Mouse (Mus musculus) liver, embryonic 14.5 days (tissue): ENCODE results near the gene Zmym1. TPM values are rescaled to one million over a fixed set of nuclear protein-coding genes. Genes with fewer than 3 reads are reported as not detected.

Experiments used
- ATAC-seq: fragments of 200-750 bp; cut with Nextera tagmentation; 2 replicates; pipeline ENCODE4 v1.8.0; 2017; ENCODE audit warnings: moderate number of reproducible peaks, mild to moderate bottlenecking, moderate library complexity; ENCODE audit not compliant: insufficient read depth
- DNase-seq, 3 experiments: peaks; one replicate each; pipeline ENCODE4 v3.0.0-alpha.2; 2012 to 2013; ENCODE audit warnings: low read depth in 3 of 3, low spot score in 3 of 3
- H3K27ac ChIP-seq: fragments of 300-500 bp; sonication (generic); 2 replicates; pipeline ENCODE4 v1.5.1; 2014; ENCODE audit warnings: moderate library complexity, mild to moderate bottlenecking, control low read depth, inconsistent platforms
- H3K27me3 ChIP-seq: fragments of 300-500 bp; sonication (generic); 2 replicates; pipeline ENCODE4 v1.6.1; 2014; ENCODE audit warnings: mild to moderate bottlenecking, low read length, moderate library complexity; ENCODE audit not compliant: control insufficient read depth, insufficient read depth
- H3K36me3 ChIP-seq: fragments of 300-500 bp; sonication (generic); replicated peaks from 2 replicates; pipeline ENCODE4 v1.6.1; 2014; ENCODE audit warnings: low read depth; ENCODE audit not compliant: control insufficient read depth, insufficient read depth
- H3K4me1 ChIP-seq, 2 experiments: fragments of 200-500 bp in 1 of 2; fragments of 300-500 bp in 1 of 2; sonication (generic) in 1 of 2; replicated peaks; 2 replicates each; pipeline ENCODE4 v1.6.1; 2012 to 2014; ENCODE audit warnings: antibody characterized with exemption in 1 of 2, inconsistent platforms in 1 of 2, low read length in 1 of 2; ENCODE audit not compliant: control insufficient read depth in 2 of 2, insufficient read depth in 2 of 2
- H3K4me2 ChIP-seq: fragments of 300-500 bp; sonication (generic); 2 replicates; pipeline ENCODE4 v1.6.1; 2014; ENCODE audit warnings: low read depth, mild to moderate bottlenecking, control low read depth, moderate library complexity
- H3K4me3 ChIP-seq, 2 experiments: fragments of 200-500 bp in 1 of 2; fragments of 300-500 bp in 1 of 2; sonication (generic) in 1 of 2; 2 replicates each; pipeline ENCODE4 v1.5.1; 2012 to 2014; ENCODE audit warnings: low read depth in 2 of 2, low read length in 2 of 2, mild to moderate bottlenecking in 2 of 2, control low read depth in 1 of 2, inconsistent platforms in 1 of 2, moderate library complexity in 1 of 2; ENCODE audit not compliant: insufficient read depth in 1 of 2
- H3K9ac ChIP-seq: fragments of 300-500 bp; sonication (generic); replicated peaks from 2 replicates; pipeline ENCODE4 v1.6.1; 2014; ENCODE audit warnings: mild to moderate bottlenecking, control low read depth, moderate library complexity
- H3K9me3 ChIP-seq: fragments of 300-500 bp; sonication (generic); 2 replicates; pipeline ENCODE4 v1.6.1; 2016; ENCODE audit warnings: low read length, mixed read lengths; ENCODE audit not compliant: control insufficient read depth
- CTCF ChIP-seq: IDR thresholded peaks from 2 replicates; pipeline ENCODE4 v1.5.1; 2016; ENCODE audit warnings: antibody characterized with exemption, low read depth, control low read depth
- EP300 ChIP-seq: IDR thresholded peaks from 2 replicates; pipeline ENCODE4 v1.6.1; 2016; ENCODE audit warnings: antibody characterized with exemption, low read depth
- WGBS: fragments of 180-500 bp; shearing (Covaris S2); extraction: QIAGEN DNeasy Blood & Tissue Kit; methylation state at CpG from one replicate; pipeline ENCODE4 v1.1.7; 2014; ENCODE audit not compliant: insufficient replicate concordance; 5-methylcytosine and 5-hydroxymethylcytosine counted together
- polyA plus RNA-seq, 2 experiments: library from polyadenylated mRNA; depleted of rRNA in 1 of 2; stranded (reverse) in 1 of 2; unstranded in 1 of 2; fragments of >200 nt; fragmentation: Nextera tagmentation in 1 of 2; extraction: Ambion mirVana in 1 of 2; gene quantifications; 2 replicates each; pipeline versions ENCODE4 v1.2.1 to v1.2.3; 2012 to 2014

Zmym1 gene
- polyA plus RNA-seq, 2 experiments = 4.0 to 10.2 TPM

DNA sequence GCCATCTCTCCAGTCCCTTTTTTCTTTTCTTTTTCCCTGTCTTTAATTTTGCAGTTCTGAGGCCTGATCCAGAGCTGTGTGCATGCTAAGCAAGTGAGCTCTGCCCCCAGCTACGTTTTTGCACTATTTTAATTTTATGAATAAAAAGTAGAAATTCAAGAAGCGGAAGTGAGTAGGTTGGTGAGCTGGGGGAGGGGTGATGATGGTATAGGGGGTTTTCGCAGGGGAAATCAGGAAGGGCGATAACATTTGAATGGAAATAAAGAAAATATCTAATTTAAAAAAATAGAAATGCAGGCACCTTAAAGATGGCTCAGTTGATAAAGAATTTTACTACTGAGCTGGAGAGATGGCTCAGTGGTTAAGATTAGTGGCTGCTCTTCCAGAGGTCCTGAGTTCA is 17.4 kb downstream of the Zmym1 start:
- Histone ChIP-seq H3K27me3 (no peaks in the 10 kb centered on the region), H3K9me3 (no peaks in the 10 kb centered on the region), H3K9ac (no peak overlapping the region), H3K27ac (no peak overlapping the region), H3K36me3 (peaks cover 25% of the 10 kb centered on the region), H3K4me1 (no peaks in the 10 kb centered on the region), H3K4me2 (no peak overlapping the region), H3K4me3 (no peak overlapping the region)
- no peak for DNase-seq
- WGBS = 78% methylated on average over 4 of the region's 4 CpGs
- TF ChIP-seq EP300 (no peak), CTCF (no peak)
- ATAC-seq = no peak

DNA sequence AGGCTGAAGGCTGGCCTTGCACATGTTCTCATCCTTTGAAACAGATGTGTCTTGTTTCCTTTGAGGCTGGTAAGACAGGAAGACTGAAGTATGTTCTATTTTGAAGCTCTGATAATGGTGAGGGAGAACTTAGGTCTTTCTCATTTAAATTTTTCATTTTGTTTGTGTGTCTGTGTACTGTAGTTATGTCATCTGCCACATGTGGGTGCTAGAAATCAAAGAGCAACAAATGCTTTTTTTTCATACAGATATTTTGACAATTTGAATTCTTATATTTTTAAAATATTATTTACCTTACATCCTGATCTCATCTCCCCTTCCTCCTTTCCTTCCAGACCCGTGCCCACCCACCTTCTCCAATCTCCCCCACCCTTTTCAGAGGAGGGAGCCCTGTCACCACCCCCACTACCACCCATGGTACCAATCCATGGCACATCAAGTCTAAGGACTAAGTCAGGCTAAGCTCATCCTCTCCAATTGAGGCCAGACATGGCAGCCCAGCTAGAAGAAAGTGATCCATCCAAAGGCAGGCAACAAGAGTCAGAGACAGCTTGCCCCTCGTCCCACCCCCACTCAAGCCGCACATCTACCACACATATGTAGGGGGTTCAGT is 21.0 kb downstream of the Zmym1 start:
- Histone ChIP-seq H3K36me3 (peaks cover 48% of the 10 kb centered on the region), H3K27me3 (no peaks in the 10 kb centered on the region)
- no peak for DNase-seq

DNA sequence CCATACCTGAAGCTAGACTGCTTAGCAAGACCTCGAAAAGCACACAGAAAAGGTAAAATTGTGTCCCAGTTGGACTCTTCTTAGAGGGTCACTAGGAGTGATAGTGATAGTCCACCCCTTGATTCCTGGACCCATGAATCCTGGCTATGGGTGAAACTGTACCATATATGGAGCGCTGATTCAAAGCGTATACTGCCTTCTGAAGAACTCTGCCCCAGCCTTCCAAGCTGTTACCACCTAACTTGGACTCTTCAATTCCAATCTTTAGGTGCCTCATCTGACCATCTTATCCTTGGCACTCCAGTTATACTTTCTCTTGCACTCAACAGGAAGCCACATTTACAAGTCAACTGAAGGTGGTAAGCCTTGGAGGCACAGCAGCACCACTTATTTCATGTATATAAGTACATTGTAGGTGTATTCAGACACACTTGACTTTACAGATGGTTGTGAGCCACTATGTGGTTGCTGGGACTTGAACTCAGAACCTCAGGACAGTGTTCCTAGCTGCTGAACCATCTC is 22.1 kb downstream of the Zmym1 start:
- no peak for DNase-seq
- ATAC-seq = peak; percentile 11
- WGBS = 82% methylated on average over 3 of the region's 3 CpGs
- Histone ChIP-seq H3K4me2 (no peak overlapping the region), H3K4me1 (no peaks in the 10 kb centered on the region), H3K27ac (no peak overlapping the region), H3K9ac (no peak overlapping the region), H3K27me3 (no peaks in the 10 kb centered on the region), H3K36me3 (peaks cover 57% of the 10 kb centered on the region), H3K9me3 (no peaks in the 10 kb centered on the region), H3K4me3 (no peak overlapping the region)
- TF ChIP-seq CTCF (no peak), EP300 (no peak)

More for the DNA sequence above, 21.0 kb downstream of the Zmym1 start:
- H3K9ac ChIP-seq = no peak overlapping the region
- no peak for ATAC-seq
- no peak for TF ChIP-seq EP300
- TF ChIP-seq CTCF = no peak
- WGBS = 68% methylated on average over 3 of the region's 3 CpGs
- H3K4me2 ChIP-seq = no peak overlapping the region
- H3K4me1 ChIP-seq = no peaks in the 10 kb centered on the region
- H3K27ac ChIP-seq = no peak overlapping the region
- H3K9me3 ChIP-seq = no peaks in the 10 kb centered on the region
- no peak overlapping the region for H3K4me3 ChIP-seq

DNA sequence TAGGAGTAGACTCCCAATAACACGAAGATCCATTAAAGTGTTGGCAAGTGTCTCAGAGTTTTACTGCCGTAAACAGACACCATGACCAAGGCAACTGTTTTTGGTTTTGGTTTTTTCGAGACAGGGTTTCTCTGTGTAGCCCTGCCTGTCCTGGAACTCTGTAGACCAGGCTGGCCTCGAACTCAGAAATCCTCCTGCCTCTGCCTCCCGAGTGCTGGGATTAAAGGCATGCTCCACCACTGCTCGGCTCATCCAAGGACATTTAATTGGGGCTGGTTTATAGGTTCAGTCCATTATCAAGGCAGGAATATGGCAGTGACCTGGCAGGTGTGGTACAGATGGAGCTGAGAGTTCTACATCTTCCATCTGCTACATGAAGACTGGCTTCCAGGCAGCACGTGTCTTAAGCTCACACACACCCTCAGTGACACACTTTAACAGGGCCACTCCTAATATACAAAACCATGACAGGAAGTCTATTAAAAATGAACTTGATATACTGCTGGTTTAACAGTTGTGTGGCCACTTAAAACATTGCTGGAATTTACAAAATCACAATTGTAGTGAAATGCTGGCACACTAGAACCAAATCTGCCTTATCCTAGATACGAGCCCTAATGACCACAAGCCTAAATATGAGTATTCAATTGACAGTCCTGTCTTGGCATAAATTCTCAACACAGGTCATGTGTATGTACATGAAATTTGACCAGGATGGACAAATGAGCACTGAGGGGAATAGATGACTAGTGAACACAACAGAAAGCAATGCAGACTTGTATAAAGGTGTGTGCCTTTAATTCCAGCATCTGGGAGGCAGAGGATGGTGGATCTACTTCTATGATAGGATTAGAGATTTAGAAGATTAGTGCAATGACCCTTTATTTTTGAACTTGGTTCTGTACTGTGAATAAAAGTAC is 22.8 kb downstream of the Zmym1 start:
- Histone ChIP-seq H3K36me3 (peaks cover 64% of the 10 kb centered on the region), H3K9me3 (no peaks in the 10 kb centered on the region), H3K27ac (no peak overlapping the region), H3K4me1 (no peaks in the 10 kb centered on the region), H3K4me3 (no peak overlapping the region), H3K27me3 (no peaks in the 10 kb centered on the region), H3K4me2 (no peak overlapping the region), H3K9ac (no peak overlapping the region)
- no peak for TF ChIP-seq EP300
- TF ChIP-seq CTCF = no peak
- ATAC-seq = peak; percentile 39; the same call in 1 of the 2 replicates
- DNase-seq = no peak
- WGBS = 74% methylated on average over 8 of the region's 8 CpGs

DNA sequence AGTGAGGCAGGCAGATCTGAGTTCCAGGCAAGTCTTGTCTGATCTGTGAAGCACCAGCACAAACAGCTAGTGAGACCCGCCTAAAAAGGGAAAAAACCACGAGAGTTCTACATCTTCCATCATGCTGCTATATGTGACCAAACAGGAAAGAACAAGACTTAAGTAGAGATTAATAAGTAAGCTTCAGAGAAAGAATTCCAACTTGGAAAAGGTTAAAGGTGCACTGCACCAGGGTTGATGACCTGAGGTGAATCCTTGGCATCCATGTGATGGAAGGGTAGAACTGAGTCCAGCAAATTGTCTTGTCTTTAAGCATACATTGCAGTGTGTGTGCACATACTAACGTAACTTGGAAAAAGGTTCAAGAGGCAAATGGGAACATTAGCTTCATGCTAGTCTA is 23.8 kb downstream of the Zmym1 start:
- DNase-seq = no peak
- TF ChIP-seq CTCF (no peak), EP300 (no peak)
- Histone ChIP-seq H3K4me2 (no peak overlapping the region), H3K4me1 (no peaks in the 10 kb centered on the region), H3K9ac (no peak overlapping the region), H3K4me3 (no peak overlapping the region), H3K36me3 (peaks cover 74% of the 10 kb centered on the region), H3K9me3 (no peaks in the 10 kb centered on the region), H3K27me3 (no peaks in the 10 kb centered on the region), H3K27ac (no peak overlapping the region)
- WGBS = 69% methylated on average over 3 of the region's 3 CpGs
- no peak for ATAC-seq
